Mouse (Mus musculus): ENCODE results near the gene Repin1. TPM values are rescaled to one million over a fixed set of nuclear protein-coding genes. Genes with fewer than 3 reads are reported as not detected.

Gene Repin1
- polyA plus RNA-seq, 1 experiment from 2014 or later, result 28.6 TPM

GRCm38 (mm10) chr6:48581257-48581656, 12.4 kb upstream of the Repin1 start:
- WGBS, result 43% methylated on average over 3 of the region's 3 CpGs
- Histone ChIP-seq H3K27me3 (no peaks in the 10 kb centered on the region), H3K36me3 (no peaks in the 10 kb centered on the region), H3K4me3 (replicated peaks) (no peak overlapping the region), H3K4me1 (no peaks in the 10 kb centered on the region), H3K4me2 (replicated peaks) (no peak overlapping the region), H3K27ac (replicated peaks) (no peak overlapping the region), H3K9ac (no peak overlapping the region), H3K9me3 (replicated peaks) (no peaks in the 10 kb centered on the region)
- no peak for ATAC-seq (ENCODE audit: insufficient number of reproducible peaks, low FRiP score, low TSS enrichment, low read depth)

- Histone ChIP-seq H3K27me3 (no peaks in the 10 kb centered on the region), H3K27ac (replicated peaks) (no peak overlapping the region), H3K36me3 (no peaks in the 10 kb centered on the region), H3K4me1 (no peaks in the 10 kb centered on the region), H3K9me3 (replicated peaks) (no peaks in the 10 kb centered on the region), H3K4me3 (replicated peaks) (no peak overlapping the region), H3K9ac (no peak overlapping the region), H3K4me2 (replicated peaks) (no peak overlapping the region)
- 72% methylated on average over 3 of the region's 3 CpGs for WGBS
- no peak for ATAC-seq (ENCODE audit: insufficient number of reproducible peaks, low FRiP score, low TSS enrichment, low read depth)
Measured at GRCm38 (mm10) chr6:48582037-48582436, 11.6 kb upstream of the Repin1 start.

- no peak for ATAC-seq (ENCODE audit: insufficient number of reproducible peaks, low FRiP score, low TSS enrichment, low read depth)
- Histone ChIP-seq H3K9me3 (replicated peaks) (no peaks in the 10 kb centered on the region), H3K9ac (no peak within 1 kb of the TSS), H3K4me1 (peaks cover 13% of the 10 kb centered on the region), H3K4me2 (replicated peaks) (no peak within 1 kb of the TSS), H3K27me3 (no peaks in the 10 kb centered on the region), H3K27ac (replicated peaks) (0 out of 2 replicates have a peak within 1 kb of the TSS, but pooled peaks have one; percentile 22), H3K4me3 (replicated peaks) (no peak within 1 kb of the TSS), H3K36me3 (no peaks in the 10 kb centered on the region)
- 20% methylated on average over 6 of the region's 6 CpGs for WGBS
Measured at GRCm38 (mm10) chr6:48589194-48589750, 4.4 kb upstream of the Repin1 start, which contains the start of gene Gm45021. TSS of gene Gm45021 (plus strand) at chr6:48589610.

- no peak overlapping the region for H3K27ac ChIP-seq (replicated peaks)
- ATAC-seq (ENCODE audit: insufficient number of reproducible peaks, low FRiP score, low TSS enrichment, low read depth), result no peak
- peaks cover 1% of the 10 kb centered on the region for H3K9me3 ChIP-seq (replicated peaks)
- no peak overlapping the region for H3K9ac ChIP-seq
- no peak overlapping the region for H3K4me2 ChIP-seq (replicated peaks)
- 86% methylated on average over 3 of the region's 3 CpGs for WGBS
- H3K4me3 ChIP-seq (replicated peaks), result no peak overlapping the region
- H3K27me3 ChIP-seq, result no peaks in the 10 kb centered on the region
- peaks cover 4% of the 10 kb centered on the region for H3K36me3 ChIP-seq
- H3K4me1 ChIP-seq, result peaks cover 26% of the 10 kb centered on the region
Measured at GRCm38 (mm10) chr6:48591221-48591845, 2.4 kb upstream of the Repin1 start.

- WGBS, result 84% methylated on average over 6 of the region's 6 CpGs
- no peak for ATAC-seq (ENCODE audit: insufficient number of reproducible peaks, low FRiP score, low TSS enrichment, low read depth)
Measured at GRCm38 (mm10) chr6:48591871-48592270, 1.8 kb upstream of the Repin1 start.

GRCm38 (mm10) chr6:48594043-48594738, 508 bp downstream of the Repin1 start:
- 1% methylated on average over 41 of the region's 41 CpGs for WGBS
- H3K27me3 ChIP-seq, result no peaks in the 10 kb centered on the region
- H3K36me3 ChIP-seq, result peaks cover 33% of the 10 kb centered on the region

More at GRCm38 (mm10) chr6:48591871-48592270, 1.8 kb upstream of the Repin1 start:
- no peak overlapping the region for H3K9ac ChIP-seq
- H3K36me3 ChIP-seq, result peaks cover 10% of the 10 kb centered on the region
- no peak overlapping the region for H3K4me3 ChIP-seq (replicated peaks)
- H3K4me2 ChIP-seq (replicated peaks), result no peak overlapping the region
- H3K27me3 ChIP-seq, result no peaks in the 10 kb centered on the region
- H3K4me1 ChIP-seq, result peaks cover 26% of the 10 kb centered on the region
- no peak overlapping the region for H3K27ac ChIP-seq (replicated peaks)
- peaks cover 7% of the 10 kb centered on the region for H3K9me3 ChIP-seq (replicated peaks)

GRCm38 (mm10) chr6:48595278-48595677, 1.6 kb downstream of the Repin1 start:
- H3K4me1 ChIP-seq, result peaks cover 22% of the 10 kb centered on the region
- 62% methylated on average over 1 of the region's 1 CpGs for WGBS
- no peaks in the 10 kb centered on the region for H3K27me3 ChIP-seq
- no peak overlapping the region for H3K27ac ChIP-seq (replicated peaks)
- H3K9me3 ChIP-seq (replicated peaks), result peaks cover 19% of the 10 kb centered on the region
- H3K4me2 ChIP-seq (replicated peaks), result peak overlapping the region; percentile 82
- H3K9ac ChIP-seq, result no peak overlapping the region
- H3K36me3 ChIP-seq, result peaks cover 40% of the 10 kb centered on the region
- H3K4me3 ChIP-seq (replicated peaks), result peak overlapping the region; percentile 83
- ATAC-seq (ENCODE audit: insufficient number of reproducible peaks, low FRiP score, low TSS enrichment, low read depth), result no peak

More at GRCm38 (mm10) chr6:48594043-48594738, 508 bp downstream of the Repin1 start:
- H3K4me2 ChIP-seq (replicated peaks), result peak overlapping the region; percentile 82
- peaks cover 24% of the 10 kb centered on the region for H3K4me1 ChIP-seq
- peak overlapping the region; percentile 83 for H3K4me3 ChIP-seq (replicated peaks)
- peak; percentile 26 for ATAC-seq (ENCODE audit: insufficient number of reproducible peaks, low FRiP score, low TSS enrichment, low read depth)
- H3K9ac ChIP-seq, result peak overlapping the region; percentile 68
- H3K27ac ChIP-seq (replicated peaks), result peak overlapping the region; percentile 80
- peaks cover 19% of the 10 kb centered on the region for H3K9me3 ChIP-seq (replicated peaks)

- H3K27ac ChIP-seq (replicated peaks), result no peak overlapping the region
- ATAC-seq (ENCODE audit: insufficient number of reproducible peaks, low FRiP score, low TSS enrichment, low read depth), result no peak
- H3K9me3 ChIP-seq (replicated peaks), result peaks cover 19% of the 10 kb centered on the region
- 97% methylated on average over 45 of the region's 45 CpGs for WGBS
- H3K4me1 ChIP-seq, result peaks cover 22% of the 10 kb centered on the region
- H3K9ac ChIP-seq, result no peak overlapping the region
- H3K27me3 ChIP-seq, result no peaks in the 10 kb centered on the region
- H3K4me3 ChIP-seq (replicated peaks), result no peak overlapping the region
- H3K4me2 ChIP-seq (replicated peaks), result no peak overlapping the region
- peaks cover 40% of the 10 kb centered on the region for H3K36me3 ChIP-seq
Measured at GRCm38 (mm10) chr6:48596545-48597232, 3.0 kb downstream of the Repin1 start.

- Histone ChIP-seq H3K27me3 (no peaks in the 10 kb centered on the region), H3K9me3 (replicated peaks) (peaks cover 19% of the 10 kb centered on the region), H3K4me1 (peaks cover 22% of the 10 kb centered on the region), H3K9ac (no peak overlapping the region), H3K36me3 (peaks cover 40% of the 10 kb centered on the region), H3K4me3 (replicated peaks) (no peak overlapping the region), H3K27ac (replicated peaks) (no peak overlapping the region), H3K4me2 (replicated peaks) (no peak overlapping the region)
- no peak for ATAC-seq (ENCODE audit: insufficient number of reproducible peaks, low FRiP score, low TSS enrichment, low read depth)
- 97% methylated on average over 27 of the region's 27 CpGs for WGBS
Measured at GRCm38 (mm10) chr6:48597233-48597625, 3.5 kb downstream of the Repin1 start.

GRCm38 (mm10) chr6:48600594-48600993, 6.9 kb downstream of the Repin1 start:
- H3K36me3 ChIP-seq, result peaks cover 40% of the 10 kb centered on the region
- no peak overlapping the region for H3K27ac ChIP-seq (replicated peaks)
- H3K9ac ChIP-seq, result no peak overlapping the region
- 85% methylated on average over 1 of the region's 1 CpGs for WGBS
- peaks cover 19% of the 10 kb centered on the region for H3K9me3 ChIP-seq (replicated peaks)
- H3K4me3 ChIP-seq (replicated peaks), result 0 out of 2 replicates have a peak overlapping the region, but pooled peaks have one; percentile 74
- ATAC-seq (ENCODE audit: insufficient number of reproducible peaks, low FRiP score, low TSS enrichment, low read depth), result no peak
- peaks cover 8% of the 10 kb centered on the region for H3K4me1 ChIP-seq
- H3K27me3 ChIP-seq, result no peaks in the 10 kb centered on the region
- H3K4me2 ChIP-seq (replicated peaks), result no peak overlapping the region

Measured in embryonic facial prominence, embryonic 15.5 days (tissue).